Mouse (Mus musculus) megakaryocyte, embryonic 14.5 days (primary cell): Measurements from ENCODE around the gene Lor. TPM values are rescaled to one million over a fixed set of nuclear protein-coding genes. Genes with fewer than 3 reads are reported as not detected.

Experiments used
- H3K27me3 ChIP-seq: replicated peaks from 2 replicates; pipeline ENCODE3; 2012; ENCODE audit warnings: inconsistent platforms
- H3K36me3 ChIP-seq: replicated peaks from 2 replicates; pipeline ENCODE3; 2012; ENCODE audit warnings: low read length, inconsistent platforms, mixed read lengths
- H3K4me1 ChIP-seq: 2 replicates; pipeline ENCODE4 v1.6.1; 2012; ENCODE audit warnings: inconsistent platforms
- H3K4me3 ChIP-seq: replicated peaks from 2 replicates; pipeline ENCODE3; 2012; ENCODE audit warnings: moderate library complexity, mild to moderate bottlenecking, inconsistent platforms
- H3K9me3 ChIP-seq: 2 replicates; pipeline ENCODE4 v1.6.1; 2012; ENCODE audit warnings: inconsistent platforms
- FLI1 ChIP-seq: IDR thresholded peaks from 2 replicates; pipeline ENCODE4 v1.6.1; 2012; ENCODE audit warnings: low read length, inconsistent platforms, mixed read lengths
- GATA1 ChIP-seq: IDR thresholded peaks from 3 replicates; pipeline ENCODE4 v1.6.1; 2012; ENCODE audit warnings: mixed read lengths, low read length, inconsistent platforms, borderline replicate concordance
- polyA plus RNA-seq: library from polyadenylated mRNA; stranded (reverse); fragments of >175 nt; gene quantifications from 2 replicates; pipeline ENCODE4 v1.2.3, GENCODE M21; 2012; ENCODE audit warnings: low replicate concordance; ENCODE audit not compliant: insufficient read depth

Gene Lor
- polyA plus RNA-seq = not detected in 2 replicates

- Histone ChIP-seq H3K4me3 (no peak within 1 kb of the TSS), H3K27me3 (peaks cover 59% of the 10 kb centered on the region), H3K9me3 (peaks cover 17% of the 10 kb centered on the region), H3K36me3 (no peaks in the 10 kb centered on the region), H3K4me1 (peaks cover 16% of the 10 kb centered on the region)
- no peak for TF ChIP-seq GATA1
- no peak for TF ChIP-seq FLI1
Observed at GRCm38 (mm10) chr3:92083042-92083441, at the start of gene Lor. Gene Lor (minus strand): TSS chr3:92083142.

GRCm38 (mm10) chr3:92123847-92124246, 40.9 kb upstream of the Lor start, which contains the start of gene Prr9:
Gene Prr9 (minus strand): TSS chr3:92123947.
- H3K9me3 ChIP-seq = 0 out of 2 replicates have a peak, but pooled peaks cover 2% of the 10 kb centered on the region
- H3K27me3 ChIP-seq = no peaks in the 10 kb centered on the region
- TF ChIP-seq GATA1 = no peak
- no peak for TF ChIP-seq FLI1
- H3K4me1 ChIP-seq = no peaks in the 10 kb centered on the region
- no peaks in the 10 kb centered on the region for H3K36me3 ChIP-seq
- H3K4me3 ChIP-seq = no peak within 1 kb of the TSS

- Histone ChIP-seq H3K36me3 (no peaks in the 10 kb centered on the region), H3K9me3 (0 out of 2 replicates have a peak, but pooled peaks cover 2% of the 10 kb centered on the region), H3K4me3 (no peak overlapping the region), H3K27me3 (no peaks in the 10 kb centered on the region), H3K4me1 (no peaks in the 10 kb centered on the region)
- TF ChIP-seq GATA1 (no peak), FLI1 (no peak)
Observed at GRCm38 (mm10) chr3:92120902-92121301, 38.0 kb upstream of the Lor start.

GRCm38 (mm10) chr3:92117930-92118329, 35.0 kb upstream of the Lor start:
- Histone ChIP-seq H3K36me3 (no peaks in the 10 kb centered on the region), H3K27me3 (no peaks in the 10 kb centered on the region), H3K4me3 (no peak overlapping the region), H3K9me3 (0 out of 2 replicates have a peak, but pooled peaks cover 1% of the 10 kb centered on the region), H3K4me1 (no peaks in the 10 kb centered on the region)
- TF ChIP-seq FLI1 = no peak
- TF ChIP-seq GATA1 = no peak

GRCm38 (mm10) chr3:92111526-92111925, 28.6 kb upstream of the Lor start:
- no peaks in the 10 kb centered on the region for H3K4me1 ChIP-seq
- H3K4me3 ChIP-seq = no peak overlapping the region
- no peaks in the 10 kb centered on the region for H3K9me3 ChIP-seq
- H3K27me3 ChIP-seq = no peaks in the 10 kb centered on the region
- H3K36me3 ChIP-seq = no peaks in the 10 kb centered on the region
- no peak for TF ChIP-seq FLI1
- no peak for TF ChIP-seq GATA1

GRCm38 (mm10) chr3:92110790-92111189, 27.8 kb upstream of the Lor start:
- Histone ChIP-seq H3K4me3 (no peak overlapping the region), H3K36me3 (no peaks in the 10 kb centered on the region), H3K9me3 (no peaks in the 10 kb centered on the region), H3K4me1 (no peaks in the 10 kb centered on the region), H3K27me3 (no peaks in the 10 kb centered on the region)
- TF ChIP-seq GATA1 (no peak), FLI1 (no peak)

GRCm38 (mm10) chr3:92106582-92106981, 23.6 kb upstream of the Lor start:
- H3K36me3 ChIP-seq = no peaks in the 10 kb centered on the region
- H3K4me3 ChIP-seq = no peak overlapping the region
- TF ChIP-seq FLI1 = no peak
- no peak for TF ChIP-seq GATA1
- no peaks in the 10 kb centered on the region for H3K9me3 ChIP-seq
- no peaks in the 10 kb centered on the region for H3K4me1 ChIP-seq
- H3K27me3 ChIP-seq = no peaks in the 10 kb centered on the region

- no peak for TF ChIP-seq FLI1
- TF ChIP-seq GATA1 = no peak
- H3K27me3 ChIP-seq = peaks cover 61% of the 10 kb centered on the region
- peak overlapping the region; percentile 88 for H3K4me3 ChIP-seq
- H3K9me3 ChIP-seq = peaks cover 17% of the 10 kb centered on the region
- no peaks in the 10 kb centered on the region for H3K36me3 ChIP-seq
- peaks cover 16% of the 10 kb centered on the region for H3K4me1 ChIP-seq
Observed at GRCm38 (mm10) chr3:92081285-92081931, 1.5 kb downstream of the Lor start.

- Histone ChIP-seq H3K27me3 (peaks cover 61% of the 10 kb centered on the region), H3K4me1 (peaks cover 16% of the 10 kb centered on the region), H3K36me3 (no peaks in the 10 kb centered on the region), H3K9me3 (peaks cover 17% of the 10 kb centered on the region), H3K4me3 (peak overlapping the region; percentile 88)
- TF ChIP-seq FLI1 (no peak), GATA1 (no peak)
Observed at GRCm38 (mm10) chr3:92080462-92081284, 2.3 kb downstream of the Lor start.
